Mouse (Mus musculus) activated CD4-positive, CD25-positive, alpha-beta regulatory T cell, adult 4 months (primary cell): ENCODE results near the gene Slx. TPM values are rescaled to one million over a fixed set of nuclear protein-coding genes. Genes with fewer than 3 reads are reported as not detected.
"Not testable (repeated sequence)": the region's sequence is repeated elsewhere in the genome, so short reads cannot be mapped to it uniquely, and the experiment has no call there.

Source experiments
- ATAC-seq: one replicate; pipeline ENCODE4 v1.8.0; 2017
- polyA plus RNA-seq, 2 experiments: library from polyadenylated mRNA; unstranded; fragments of 100-300 nt; shearing (Covaris generic); gene quantifications; one replicate each; pipeline ENCODE4 v1.2.1; 2017

Slx gene
- polyA plus RNA-seq: not detected

- not testable (repeated sequence) for ATAC-seq
Measured at GRCm38 (mm10) chrX:26545465-26545864, at the start of gene Slx. Slx (minus strand) TSS chrX:26545565.

Other genes with a start within 250 kb of the Slx start
- gene Gm2030, start 235.5 kb downstream of the Slx start, polyA plus RNA-seq: not detected
- not detected for gene Gm14525, start 157.1 kb upstream of the Slx start, polyA plus RNA-seq